Mouse (Mus musculus) forebrain, embryonic 16.5 days (tissue): ENCODE results near the gene Sult6b2. TPM values are rescaled to one million over a fixed set of nuclear protein-coding genes. Genes with fewer than 3 reads are reported as not detected.

ENCODE experiments used
- ATAC-seq: fragments of 200-750 bp; cut with Nextera tagmentation; 2 replicates; pipeline ENCODE4 v1.8.0; 2017; ENCODE audit warnings: mild to moderate bottlenecking, moderate library complexity
- H3K27ac ChIP-seq: fragments of 300-500 bp; sonication (generic); 2 replicates; pipeline ENCODE4 v1.5.1; 2014; ENCODE audit warnings: low read length, control low read depth
- H3K27me3 ChIP-seq: fragments of 300-500 bp; sonication (generic); replicated peaks from 2 replicates; pipeline ENCODE4 v1.6.1; 2014; ENCODE audit warnings: low read length; ENCODE audit not compliant: control insufficient read depth, insufficient read depth
- H3K36me3 ChIP-seq: fragments of 300-500 bp; sonication (generic); 2 replicates; pipeline ENCODE4 v1.6.1; 2014; ENCODE audit not compliant: control insufficient read depth, insufficient read depth
- H3K4me1 ChIP-seq: fragments of 300-500 bp; sonication (generic); replicated peaks from 2 replicates; pipeline ENCODE4 v1.6.1; 2014; ENCODE audit warnings: low read length; ENCODE audit not compliant: control insufficient read depth, insufficient read depth
- H3K4me2 ChIP-seq: fragments of 300-500 bp; sonication (generic); 2 replicates; pipeline ENCODE4 v1.6.1; 2014; ENCODE audit warnings: mild to moderate bottlenecking, low read length, control low read depth
- H3K4me3 ChIP-seq: fragments of 300-500 bp; sonication (generic); replicated peaks from 2 replicates; pipeline ENCODE4 v1.5.1; 2014; ENCODE audit warnings: mild to moderate bottlenecking, low read length, control low read depth
- H3K9ac ChIP-seq: fragments of 300-500 bp; sonication (generic); replicated peaks from 2 replicates; pipeline ENCODE4 v1.6.1; 2014; ENCODE audit warnings: low read depth, low read length, control low read depth
- H3K9me3 ChIP-seq: fragments of 300-500 bp; sonication (generic); 2 replicates; pipeline ENCODE4 v1.6.1; 2016; ENCODE audit warnings: low read length; ENCODE audit not compliant: control insufficient read depth
- WGBS: fragments of 180-500 bp; shearing (Covaris S2); extraction: QIAGEN DNeasy Blood & Tissue Kit; methylation state at CpG from one replicate; pipeline ENCODE4 v1.1.7; 2014; 5-methylcytosine and 5-hydroxymethylcytosine counted together
- polyA plus RNA-seq: library from polyadenylated mRNA; unstranded; fragments of >200 nt; fragmentation: Nextera tagmentation; extraction: Ambion mirVana; gene quantifications from 2 replicates; pipeline ENCODE4 v1.2.1, GENCODE M21; 2015

Sult6b2 gene
- polyA plus RNA-seq, 1 experiment from 2014 or later = 0.28 TPM

DNA sequence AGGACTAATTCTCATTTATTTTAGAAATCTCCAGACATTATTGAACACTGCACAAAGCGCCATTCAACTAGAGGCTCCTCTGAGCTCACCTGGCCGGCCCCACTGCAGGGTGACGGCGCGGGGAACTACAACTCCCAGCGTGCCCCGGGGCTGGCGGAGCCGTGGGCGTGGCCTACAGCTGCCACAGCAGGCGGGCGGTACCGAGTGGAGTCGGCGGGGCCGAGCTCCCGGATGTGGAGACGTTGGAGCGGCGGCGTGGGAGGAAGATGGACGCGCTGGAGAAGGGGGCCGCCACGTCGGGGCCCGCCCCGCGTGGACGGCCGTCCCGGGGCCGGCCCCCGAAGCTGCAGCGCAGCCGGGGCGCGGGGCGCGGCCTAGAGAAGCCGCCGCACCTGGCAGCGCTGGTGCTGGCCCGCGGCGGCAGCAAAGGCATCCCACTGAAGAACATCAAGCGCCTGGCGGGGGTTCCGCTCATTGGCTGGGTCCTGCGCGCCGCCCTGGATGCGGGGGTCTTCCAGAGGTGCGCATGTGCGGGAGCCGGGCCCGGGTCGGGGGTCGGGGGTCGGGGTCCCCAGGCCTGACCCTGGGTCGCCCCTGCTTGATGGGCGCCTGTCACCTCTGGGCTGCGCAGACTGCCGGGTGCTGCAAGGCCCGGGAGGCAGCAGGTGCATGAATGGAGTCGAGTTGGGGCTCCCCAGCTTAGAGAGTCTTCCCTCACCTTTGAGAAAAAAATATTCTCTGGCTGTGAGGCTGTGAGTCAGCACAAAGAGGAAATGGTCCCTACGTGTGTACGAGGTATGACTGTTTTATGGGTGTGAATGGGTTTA, 47.6 kb downstream of the Sult6b2 start, which contains the start of gene Cmas:
TSS of gene Cmas (plus strand) at position 180 of the 827 bp plus-strand sequence.
- Histone ChIP-seq H3K9ac (peak within 1 kb of the TSS; percentile 94), H3K4me2 (peak within 1 kb of the TSS; percentile 66), H3K4me3 (peak within 1 kb of the TSS; percentile 89), H3K36me3 (0 out of 2 replicates have a peak, but pooled peaks cover 3% of the 10 kb centered on the region), H3K27ac (peak within 1 kb of the TSS; percentile 79), H3K9me3 (no peaks in the 10 kb centered on the region), H3K27me3 (peaks cover 5% of the 10 kb centered on the region; the same call in 1 of the 2 replicates), H3K4me1 (peaks cover 14% of the 10 kb centered on the region)
- ATAC-seq = peak; percentile 97
- under 1% methylated on average over 66 of the region's 68 CpGs for WGBS

DNA sequence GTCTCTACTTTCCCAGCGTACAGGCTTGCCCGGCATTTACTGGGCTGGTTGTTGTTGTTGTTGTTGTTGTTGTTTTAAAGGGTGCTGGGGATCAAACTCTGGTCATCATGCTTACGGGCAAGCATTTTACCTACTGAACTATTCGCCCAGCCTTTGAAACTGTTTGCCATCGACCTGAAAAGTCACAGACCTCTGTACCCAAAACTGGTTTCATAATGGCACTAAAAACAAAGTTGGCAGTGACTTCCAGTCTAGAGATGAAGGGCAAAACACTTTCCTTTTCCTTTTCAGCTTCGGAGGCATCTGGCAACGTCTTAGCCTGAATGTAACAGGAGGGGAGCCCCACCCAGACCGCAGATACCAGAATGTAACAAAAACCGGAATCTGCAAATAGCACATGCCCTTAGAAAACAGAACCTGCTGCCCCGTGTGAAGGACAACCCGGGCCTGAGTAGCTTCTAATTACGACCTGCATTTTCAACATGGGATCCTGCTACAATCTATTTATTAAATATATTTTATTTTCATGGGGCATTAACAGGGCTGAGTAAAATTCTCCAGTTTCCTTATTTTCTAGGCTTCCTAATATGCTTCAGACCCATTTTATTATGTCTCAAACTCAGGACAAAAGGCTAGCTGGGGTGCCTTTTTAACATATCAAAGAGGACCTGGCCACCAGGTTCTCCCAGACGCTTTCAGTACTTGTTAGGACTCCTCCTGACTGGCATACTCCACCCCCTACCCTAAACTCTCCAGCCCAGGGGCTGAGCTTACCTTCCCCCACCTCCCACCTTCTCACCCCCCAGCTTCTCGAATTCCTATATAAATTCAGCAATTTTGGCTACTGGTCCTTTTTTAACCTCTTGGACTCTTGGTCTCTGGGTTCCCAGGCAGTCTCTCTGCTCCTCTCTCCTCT, 51.7 kb downstream of the Sult6b2 start:
- H3K36me3 ChIP-seq = no peaks in the 10 kb centered on the region
- 42% methylated on average over 14 of the region's 14 CpGs for WGBS
- H3K27ac ChIP-seq = no peak overlapping the region
- no peak overlapping the region for H3K4me2 ChIP-seq
- peaks cover 1% of the 10 kb centered on the region for H3K4me1 ChIP-seq
- peaks cover 5% of the 10 kb centered on the region; the same call in 1 of the 2 replicates for H3K27me3 ChIP-seq
- H3K9ac ChIP-seq = no peak overlapping the region
- no peaks in the 10 kb centered on the region for H3K9me3 ChIP-seq
- ATAC-seq = no peak
- no peak overlapping the region for H3K4me3 ChIP-seq

DNA sequence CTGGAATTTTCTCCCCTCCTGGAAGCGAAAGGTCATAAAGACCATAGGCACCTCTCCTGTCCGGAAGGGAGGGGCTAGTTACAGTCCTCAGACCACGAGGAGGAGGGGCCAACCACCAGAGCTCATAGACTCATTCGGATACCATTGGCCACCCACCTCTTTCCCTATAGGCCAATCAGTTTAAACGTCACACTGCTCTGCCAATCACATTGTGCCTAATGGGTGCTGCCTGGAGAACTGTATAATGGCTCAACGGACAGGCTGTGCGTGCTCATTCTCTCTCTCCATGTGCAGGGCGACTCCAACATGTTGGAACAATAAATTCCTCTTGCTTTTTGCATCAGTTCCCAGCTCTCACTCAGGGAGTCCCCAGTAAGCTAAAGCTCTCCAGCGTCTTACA, 52.9 kb downstream of the Sult6b2 start:
- WGBS = 60% methylated on average over 9 of the region's 9 CpGs
- no peak for ATAC-seq
- H3K9me3 ChIP-seq = no peaks in the 10 kb centered on the region
- no peak overlapping the region for H3K9ac ChIP-seq
- no peak overlapping the region for H3K4me2 ChIP-seq
- H3K27me3 ChIP-seq = peaks cover 5% of the 10 kb centered on the region; the same call in 1 of the 2 replicates
- H3K36me3 ChIP-seq = no peaks in the 10 kb centered on the region
- no peak overlapping the region for H3K27ac ChIP-seq
- no peak overlapping the region for H3K4me3 ChIP-seq
- H3K4me1 ChIP-seq = no peaks in the 10 kb centered on the region; the same call in 1 of the 2 replicates

DNA sequence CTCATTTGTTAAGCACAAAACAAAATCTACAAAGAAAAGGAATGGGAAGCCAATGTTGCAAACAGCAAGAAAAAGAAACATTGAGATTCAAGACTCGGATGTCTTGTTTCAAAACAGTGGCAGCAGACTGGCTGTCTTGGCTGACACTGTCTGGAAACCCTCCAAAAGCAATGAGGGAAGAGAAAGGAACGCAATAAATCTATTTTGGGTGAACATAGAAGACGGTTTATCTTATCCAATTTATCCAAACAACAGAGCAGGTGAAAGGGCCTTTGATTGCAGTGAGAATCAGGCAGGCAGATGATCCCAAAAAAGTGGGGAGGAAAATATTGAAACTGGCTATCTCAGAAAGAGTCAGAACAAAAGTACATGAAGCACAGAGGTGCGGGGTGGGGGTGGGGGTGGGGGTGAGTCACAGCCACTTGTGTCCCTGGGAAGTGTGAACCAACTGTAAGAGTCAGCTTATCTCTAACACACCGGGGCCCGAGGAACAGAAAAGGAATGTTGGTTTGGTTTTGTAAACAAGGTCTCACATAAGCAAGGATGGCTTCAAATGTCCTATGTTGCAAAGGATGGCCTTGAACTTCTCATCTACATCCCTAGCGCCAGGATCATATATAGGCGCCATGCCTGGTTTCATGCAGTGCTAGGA, 56.1 kb downstream of the Sult6b2 start:
- WGBS = 66% methylated on average over 8 of the region's 8 CpGs
- Histone ChIP-seq H3K27me3 (no peaks in the 10 kb centered on the region), H3K4me2 (no peak overlapping the region), H3K4me1 (no peaks in the 10 kb centered on the region; the same call in 1 of the 2 replicates), H3K27ac (no peak overlapping the region), H3K9me3 (no peaks in the 10 kb centered on the region), H3K4me3 (no peak overlapping the region), H3K36me3 (no peaks in the 10 kb centered on the region), H3K9ac (no peak overlapping the region)
- no peak for ATAC-seq

DNA sequence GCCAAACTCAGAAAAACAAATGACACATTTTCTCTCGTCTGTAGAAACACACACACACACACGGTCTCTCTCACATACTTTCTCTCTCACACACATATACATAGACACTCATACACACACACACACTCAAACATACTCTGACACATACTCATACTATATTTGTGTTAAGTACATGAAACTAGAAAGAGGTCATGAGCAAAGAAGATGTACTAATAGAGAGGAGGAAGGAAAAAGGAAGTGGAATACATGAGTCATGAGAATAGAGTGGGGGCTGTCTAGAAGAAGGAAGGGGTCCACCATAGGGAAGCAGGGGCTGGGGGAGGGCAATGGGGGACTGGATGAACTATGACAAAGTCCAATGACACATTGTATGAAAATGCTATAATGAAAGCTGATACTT, 57.1 kb downstream of the Sult6b2 start:
- no peaks in the 10 kb centered on the region for H3K36me3 ChIP-seq
- no peak overlapping the region for H3K4me2 ChIP-seq
- H3K9me3 ChIP-seq = no peaks in the 10 kb centered on the region
- H3K27ac ChIP-seq = no peak overlapping the region
- H3K4me3 ChIP-seq = no peak overlapping the region
- no peaks in the 10 kb centered on the region for H3K27me3 ChIP-seq
- no peak for ATAC-seq
- no peak overlapping the region for H3K9ac ChIP-seq
- H3K4me1 ChIP-seq = no peaks in the 10 kb centered on the region; the same call in 1 of the 2 replicates
- 81% methylated on average over 2 of the region's 2 CpGs for WGBS

DNA sequence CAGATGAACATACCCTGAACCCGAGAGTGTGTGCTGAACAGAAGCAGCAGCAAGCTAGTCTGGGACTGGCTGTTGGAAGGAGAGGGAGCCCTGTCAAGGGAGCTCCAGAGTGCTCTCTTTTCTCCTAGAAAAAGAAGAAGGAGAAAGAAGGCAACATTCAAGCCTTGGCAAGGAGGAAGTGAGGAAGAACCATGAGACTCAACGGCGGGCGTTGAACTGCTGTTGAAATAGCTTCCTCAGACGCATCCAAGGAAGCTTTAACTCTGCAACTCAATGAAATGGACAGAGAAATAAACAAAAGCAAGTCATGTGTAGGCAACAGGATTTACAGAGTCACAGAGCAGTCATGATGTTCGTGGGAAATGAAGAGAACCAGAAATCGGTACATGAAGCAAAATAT, 57.5 kb downstream of the Sult6b2 start:
- no peaks in the 10 kb centered on the region for H3K9me3 ChIP-seq
- H3K9ac ChIP-seq = no peak overlapping the region
- H3K4me2 ChIP-seq = no peak overlapping the region
- 81% methylated on average over 7 of the region's 7 CpGs for WGBS
- H3K4me3 ChIP-seq = no peak overlapping the region
- H3K27ac ChIP-seq = no peak overlapping the region
- no peaks in the 10 kb centered on the region for H3K36me3 ChIP-seq
- no peaks in the 10 kb centered on the region for H3K27me3 ChIP-seq
- no peaks in the 10 kb centered on the region; the same call in 1 of the 2 replicates for H3K4me1 ChIP-seq
- no peak for ATAC-seq

DNA sequence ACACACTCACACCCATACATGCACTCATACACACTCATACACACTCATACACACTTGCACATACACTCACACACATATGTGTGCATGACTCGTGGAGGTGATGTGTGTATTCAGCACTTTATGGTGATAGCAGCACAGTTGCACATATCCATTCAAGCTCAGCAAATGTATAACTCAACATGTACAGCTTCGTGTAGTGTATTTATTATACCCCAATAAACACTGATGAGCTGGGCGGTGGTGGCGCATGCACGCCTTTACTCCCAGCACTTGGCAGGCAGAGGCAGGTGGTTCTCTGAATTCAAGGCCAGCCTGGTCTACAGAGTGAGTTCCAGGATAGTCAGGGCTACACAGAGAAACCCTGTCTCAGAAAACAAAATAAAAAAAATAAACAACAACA, 58.8 kb downstream of the Sult6b2 start:
- no peaks in the 10 kb centered on the region for H3K36me3 ChIP-seq
- no peaks in the 10 kb centered on the region for H3K27me3 ChIP-seq
- 91% methylated on average over 5 of the region's 5 CpGs for WGBS
- no peaks in the 10 kb centered on the region for H3K9me3 ChIP-seq
- H3K4me3 ChIP-seq = no peak overlapping the region
- ATAC-seq = no peak
- no peak overlapping the region for H3K9ac ChIP-seq
- H3K4me2 ChIP-seq = no peak overlapping the region
- no peak overlapping the region for H3K27ac ChIP-seq
- no peaks in the 10 kb centered on the region; the same call in 1 of the 2 replicates for H3K4me1 ChIP-seq

DNA sequence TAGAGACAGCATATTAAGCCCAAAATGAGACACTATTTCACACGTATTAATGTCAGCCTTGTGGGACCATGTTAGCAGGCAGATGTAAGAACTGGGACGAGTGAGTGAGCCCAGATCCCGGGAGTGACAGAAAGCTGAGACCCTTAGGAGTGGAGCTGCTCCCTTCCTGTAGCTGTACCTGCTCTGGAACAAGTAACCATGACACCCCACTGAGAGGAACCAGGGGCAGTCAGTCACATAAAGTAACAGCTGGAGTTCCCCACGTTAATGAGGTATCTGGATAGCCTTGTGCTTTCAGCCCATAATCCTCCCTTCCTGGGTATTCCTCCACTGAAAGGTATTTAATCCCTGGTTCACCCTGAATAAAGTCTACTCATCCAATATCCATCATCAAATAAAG, 61.1 kb downstream of the Sult6b2 start:
- Histone ChIP-seq H3K27ac (no peak overlapping the region), H3K4me1 (no peaks in the 10 kb centered on the region; the same call in 1 of the 2 replicates), H3K4me3 (no peak overlapping the region), H3K4me2 (no peak overlapping the region), H3K36me3 (no peaks in the 10 kb centered on the region), H3K27me3 (no peaks in the 10 kb centered on the region), H3K9me3 (no peaks in the 10 kb centered on the region), H3K9ac (no peak overlapping the region)
- ATAC-seq = no peak
- 42% methylated on average over 4 of the region's 4 CpGs for WGBS

DNA sequence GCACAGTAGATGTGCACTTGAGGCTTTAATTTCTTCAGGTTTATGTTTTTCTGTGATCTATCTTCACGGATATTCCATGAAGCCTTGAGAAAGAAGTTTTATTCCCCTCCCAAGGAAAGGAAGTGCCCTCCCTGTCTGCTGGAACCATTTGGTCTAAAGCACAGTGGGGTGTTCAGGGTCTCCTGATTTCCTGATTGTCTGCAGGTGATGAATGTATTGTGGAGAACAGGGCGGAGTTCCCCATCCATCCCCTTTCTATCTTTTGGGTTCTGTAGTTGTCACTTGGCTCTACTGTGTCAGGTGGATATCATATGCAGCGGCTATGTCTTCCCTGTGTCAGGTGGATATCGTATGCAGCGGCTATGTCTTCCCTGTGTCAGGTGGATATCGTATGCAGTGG, 62.5 kb downstream of the Sult6b2 start:
- Histone ChIP-seq H3K9ac (no peak overlapping the region), H3K27ac (no peak overlapping the region), H3K36me3 (no peaks in the 10 kb centered on the region), H3K27me3 (no peaks in the 10 kb centered on the region), H3K4me1 (no peaks in the 10 kb centered on the region), H3K4me3 (no peak overlapping the region), H3K9me3 (no peaks in the 10 kb centered on the region), H3K4me2 (no peak overlapping the region)
- ATAC-seq = no peak
- 91% methylated on average over 6 of the region's 6 CpGs for WGBS
